Mouse (Mus musculus) frontal cortex, postnatal 14 days (tissue): ENCODE data around the gene Mrc2.

Experiments used
- DNase-seq, 2 experiments: peaks; one replicate each; pipeline ENCODE4 v3.0.0; 2022; ENCODE audit warnings: low spot score in 2 of 2

Mrc2 gene

GRCm38 (mm10) chr11:105385266-105385665 is 92.8 kb downstream of the Mrc2 start:
- DNase-seq: peak in 1 of 2 experiments; percentile 29

- DNase-seq: no peak
Measured at GRCm38 (mm10) chr11:105388636-105389035, 96.2 kb downstream of the Mrc2 start.

GRCm38 (mm10) chr11:105390290-105390689 is 97.8 kb downstream of the Mrc2 start:
- DNase-seq: no peak
